Mouse (Mus musculus) frontal cortex, postnatal 10 days (tissue): Measurements from ENCODE around the gene Arl8a.
"Not testable (repeated sequence)": the region's sequence is repeated elsewhere in the genome, so short reads cannot be mapped to it uniquely, and the experiment has no call there.

Experiments used
- DNase-seq, 2 experiments: peaks; one replicate each; pipeline ENCODE4 v3.0.0; 2022; ENCODE audit warnings: low spot score in 2 of 2, mixed read lengths in 1 of 2

The Arl8a gene

GRCm38 (mm10) chr1:135146077-135146945 is at the start of gene Arl8a:
Arl8a (plus strand) TSS chr1:135146824.
- DNase-seq, result peak; percentile 76 to 87

- no peak for DNase-seq
These were observed 49.2 kb upstream of the Arl8a start for GRCm38 (mm10) chr1:135097441-135097840.

- DNase-seq, result no peak
These were observed 48.2 kb upstream of the Arl8a start for GRCm38 (mm10) chr1:135098441-135098840.

GRCm38 (mm10) chr1:135100400-135100799 is 46.2 kb upstream of the Arl8a start:
- DNase-seq, result no peak

- DNase-seq, result no peak
These were observed 41.5 kb upstream of the Arl8a start, which contains the start of gene Lgr6 for GRCm38 (mm10) chr1:135105124-135105523. Lgr6 (minus strand) TSS chr1:135105276.

GRCm38 (mm10) chr1:135105951-135106350 is 40.7 kb upstream of the Arl8a start:
- DNase-seq, result peak in 1 of 2 experiments; percentile 66

- DNase-seq, result no peak
These were observed 38.0 kb upstream of the Arl8a start for GRCm38 (mm10) chr1:135108611-135109010.

GRCm38 (mm10) chr1:135110075-135110474 is 36.5 kb upstream of the Arl8a start:
- peak in 1 of 2 experiments; percentile 67 for DNase-seq

GRCm38 (mm10) chr1:135111271-135111670 is 35.4 kb upstream of the Arl8a start:
- not testable (repeated sequence) for DNase-seq

GRCm38 (mm10) chr1:135112661-135113060 is 34.0 kb upstream of the Arl8a start:
- no peak for DNase-seq

GRCm38 (mm10) chr1:135124573-135125363 is 21.9 kb upstream of the Arl8a start:
- DNase-seq, result no peak

GRCm38 (mm10) chr1:135125990-135126389 is 20.6 kb upstream of the Arl8a start:
- no peak for DNase-seq

- DNase-seq, result no peak
These were observed 20.1 kb upstream of the Arl8a start for GRCm38 (mm10) chr1:135126443-135127027.

GRCm38 (mm10) chr1:135128011-135128441 is 18.6 kb upstream of the Arl8a start:
- no peak for DNase-seq

- no peak for DNase-seq
These were observed 17.6 kb upstream of the Arl8a start for GRCm38 (mm10) chr1:135128986-135129385.

- no peak for DNase-seq
These were observed 17.0 kb upstream of the Arl8a start for GRCm38 (mm10) chr1:135129543-135130183.

GRCm38 (mm10) chr1:135130376-135131018 is 16.1 kb upstream of the Arl8a start:
- DNase-seq, result no peak

GRCm38 (mm10) chr1:135131034-135131433 is 15.6 kb upstream of the Arl8a start:
- DNase-seq, result no peak

- no peak for DNase-seq
These were observed 15.1 kb upstream of the Arl8a start for GRCm38 (mm10) chr1:135131560-135131959.

- peak in 1 of 2 experiments; percentile 65 for DNase-seq
These were observed 14.2 kb upstream of the Arl8a start, which contains the start of gene Ptpn7 for GRCm38 (mm10) chr1:135132473-135132872. Ptpn7 (plus strand) TSS chr1:135132700.

GRCm38 (mm10) chr1:135132893-135133369 is 13.7 kb upstream of the Arl8a start:
- no peak for DNase-seq
